Mouse (Mus musculus): ENCODE data around the gene Zbtb1. TPM values are rescaled to one million over a fixed set of nuclear protein-coding genes. Genes with fewer than 3 reads are reported as not detected.

Gene Zbtb1
- polyA plus RNA-seq, 1 experiment from 2014 or later = 11.7 TPM

GRCm38 (mm10) chr12:76403886-76404537 is 33.9 kb downstream of the Zbtb1 start, which contains the start of gene Hspa2:
Gene Hspa2, plus strand, starts transcription at chr12:76404176.
- ATAC-seq (replicated peaks; ENCODE audit: insufficient number of reproducible peaks, low FRiP score, low TSS enrichment, low read depth) (peak; percentile 99), DNase-seq (ENCODE audit: low spot score) (peak; percentile 100)
- Histone ChIP-seq H3K9me3 (replicated peaks; ENCODE audit: control insufficient read depth, low read length) (no peaks in the 10 kb centered on the region), H3K27me3 (ENCODE audit: control insufficient read depth, insufficient read depth, low read length) (peaks cover 14% of the 10 kb centered on the region), H3K4me3 (ENCODE audit: low read depth, low read length) (peak within 1 kb of the TSS; percentile 65), H3K9ac (replicated peaks; ENCODE audit: low read length) (peak within 1 kb of the TSS; percentile 64), H3K4me2 (ENCODE audit: low read depth, low read length) (peak within 1 kb of the TSS; percentile 71), H3K36me3 (replicated peaks; ENCODE audit: control insufficient read depth, insufficient read depth, low read depth, low read length) (no peaks in the 10 kb centered on the region), H3K4me1 (ENCODE audit: control insufficient read depth, insufficient read depth, low read length) (peaks cover 2% of the 10 kb centered on the region; the same call in 1 of the 2 replicates), H3K27ac (replicated peaks; ENCODE audit: low read depth, low read length) (peak within 1 kb of the TSS; percentile 76)
- WGBS = under 1% methylated on average over 54 of the region's 54 CpGs

GRCm38 (mm10) chr12:76404836-76405182 is 34.7 kb downstream of the Zbtb1 start:
- Histone ChIP-seq H3K27me3 (ENCODE audit: control insufficient read depth, insufficient read depth, low read length) (peaks cover 14% of the 10 kb centered on the region), H3K36me3 (replicated peaks; ENCODE audit: control insufficient read depth, insufficient read depth, low read depth, low read length) (no peaks in the 10 kb centered on the region), H3K4me3 (ENCODE audit: low read depth, low read length) (peak overlapping the region; percentile 65), H3K27ac (replicated peaks; ENCODE audit: low read depth, low read length) (no peak overlapping the region), H3K9me3 (replicated peaks; ENCODE audit: control insufficient read depth, low read length) (no peaks in the 10 kb centered on the region), H3K4me1 (ENCODE audit: control insufficient read depth, insufficient read depth, low read length) (peaks cover 2% of the 10 kb centered on the region; the same call in 1 of the 2 replicates), H3K9ac (replicated peaks; ENCODE audit: low read length) (no peak overlapping the region), H3K4me2 (ENCODE audit: low read depth, low read length) (peak overlapping the region; percentile 65; the same call in 1 of the 2 replicates)
- WGBS = 8% methylated on average over 20 of the region's 20 CpGs
- ATAC-seq (replicated peaks; ENCODE audit: insufficient number of reproducible peaks, low FRiP score, low TSS enrichment, low read depth) (no peak), DNase-seq (ENCODE audit: low spot score) (no peak)

- Histone ChIP-seq H3K27ac (replicated peaks; ENCODE audit: low read depth, low read length) (no peak overlapping the region), H3K27me3 (ENCODE audit: control insufficient read depth, insufficient read depth, low read length) (peaks cover 14% of the 10 kb centered on the region), H3K36me3 (replicated peaks; ENCODE audit: control insufficient read depth, insufficient read depth, low read depth, low read length) (no peaks in the 10 kb centered on the region), H3K4me2 (ENCODE audit: low read depth, low read length) (peak overlapping the region; percentile 65), H3K4me1 (ENCODE audit: control insufficient read depth, insufficient read depth, low read length) (peaks cover 2% of the 10 kb centered on the region; the same call in 1 of the 2 replicates), H3K9me3 (replicated peaks; ENCODE audit: control insufficient read depth, low read length) (no peaks in the 10 kb centered on the region), H3K4me3 (ENCODE audit: low read depth, low read length) (peak overlapping the region; percentile 65), H3K9ac (replicated peaks; ENCODE audit: low read length) (no peak overlapping the region)
- WGBS = 2% methylated on average over 64 of the region's 64 CpGs
- DNase-seq (ENCODE audit: low spot score) = no peak
- no peak for ATAC-seq (replicated peaks; ENCODE audit: insufficient number of reproducible peaks, low FRiP score, low TSS enrichment, low read depth)
Observed at GRCm38 (mm10) chr12:76405183-76405970, 35.3 kb downstream of the Zbtb1 start.

GRCm38 (mm10) chr12:76405971-76406370 is 35.9 kb downstream of the Zbtb1 start:
- Histone ChIP-seq H3K4me3 (ENCODE audit: low read depth, low read length) (peak overlapping the region; percentile 12; the same call in 1 of the 2 replicates), H3K27me3 (ENCODE audit: control insufficient read depth, insufficient read depth, low read length) (peaks cover 14% of the 10 kb centered on the region), H3K36me3 (replicated peaks; ENCODE audit: control insufficient read depth, insufficient read depth, low read depth, low read length) (no peaks in the 10 kb centered on the region), H3K9ac (replicated peaks; ENCODE audit: low read length) (no peak overlapping the region), H3K4me1 (ENCODE audit: control insufficient read depth, insufficient read depth, low read length) (peaks cover 2% of the 10 kb centered on the region; the same call in 1 of the 2 replicates), H3K4me2 (ENCODE audit: low read depth, low read length) (peak overlapping the region; percentile 25), H3K9me3 (replicated peaks; ENCODE audit: control insufficient read depth, low read length) (no peaks in the 10 kb centered on the region), H3K27ac (replicated peaks; ENCODE audit: low read depth, low read length) (no peak overlapping the region)
- DNase-seq (ENCODE audit: low spot score) (peak; percentile 49), ATAC-seq (replicated peaks; ENCODE audit: insufficient number of reproducible peaks, low FRiP score, low TSS enrichment, low read depth) (no peak)
- 2% methylated on average over 23 of the region's 23 CpGs for WGBS

GRCm38 (mm10) chr12:76407184-76407583 is 37.1 kb downstream of the Zbtb1 start:
- Histone ChIP-seq H3K27ac (replicated peaks; ENCODE audit: low read depth, low read length) (no peak overlapping the region), H3K27me3 (ENCODE audit: control insufficient read depth, insufficient read depth, low read length) (peaks cover 14% of the 10 kb centered on the region), H3K4me1 (ENCODE audit: control insufficient read depth, insufficient read depth, low read length) (peaks cover 2% of the 10 kb centered on the region; the same call in 1 of the 2 replicates), H3K9ac (replicated peaks; ENCODE audit: low read length) (no peak overlapping the region), H3K9me3 (replicated peaks; ENCODE audit: control insufficient read depth, low read length) (no peaks in the 10 kb centered on the region), H3K4me3 (ENCODE audit: low read depth, low read length) (no peak overlapping the region), H3K36me3 (replicated peaks; ENCODE audit: control insufficient read depth, insufficient read depth, low read depth, low read length) (no peaks in the 10 kb centered on the region), H3K4me2 (ENCODE audit: low read depth, low read length) (no peak overlapping the region)
- no peak for ATAC-seq (replicated peaks; ENCODE audit: insufficient number of reproducible peaks, low FRiP score, low TSS enrichment, low read depth)
- DNase-seq (ENCODE audit: low spot score) = peak; percentile 33
- WGBS = 21% methylated on average over 1 of the region's 1 CpGs

- peaks cover 14% of the 10 kb centered on the region for H3K27me3 ChIP-seq (ENCODE audit: control insufficient read depth, insufficient read depth, low read length)
- H3K4me2 ChIP-seq (ENCODE audit: low read depth, low read length) = no peak overlapping the region
- no peak for ATAC-seq (replicated peaks; ENCODE audit: insufficient number of reproducible peaks, low FRiP score, low TSS enrichment, low read depth)
- no peaks in the 10 kb centered on the region for H3K36me3 ChIP-seq (replicated peaks; ENCODE audit: control insufficient read depth, insufficient read depth, low read depth, low read length)
- peaks cover 2% of the 10 kb centered on the region; the same call in 1 of the 2 replicates for H3K4me1 ChIP-seq (ENCODE audit: control insufficient read depth, insufficient read depth, low read length)
- no peak overlapping the region for H3K4me3 ChIP-seq (ENCODE audit: low read depth, low read length)
- DNase-seq (ENCODE audit: low spot score) = no peak
- H3K27ac ChIP-seq (replicated peaks; ENCODE audit: low read depth, low read length) = no peak overlapping the region
- no peak overlapping the region for H3K9ac ChIP-seq (replicated peaks; ENCODE audit: low read length)
- 28% methylated on average over 4 of the region's 4 CpGs for WGBS
- H3K9me3 ChIP-seq (replicated peaks; ENCODE audit: control insufficient read depth, low read length) = no peaks in the 10 kb centered on the region
Observed at GRCm38 (mm10) chr12:76409166-76409565, 39.1 kb downstream of the Zbtb1 start.

- H3K27ac ChIP-seq (replicated peaks; ENCODE audit: low read depth, low read length) = no peak overlapping the region
- H3K9me3 ChIP-seq (replicated peaks; ENCODE audit: control insufficient read depth, low read length) = no peaks in the 10 kb centered on the region
- WGBS = 80% methylated on average over 11 of the region's 12 CpGs
- H3K27me3 ChIP-seq (ENCODE audit: control insufficient read depth, insufficient read depth, low read length) = no peaks in the 10 kb centered on the region
- no peak overlapping the region for H3K4me3 ChIP-seq (ENCODE audit: low read depth, low read length)
- no peaks in the 10 kb centered on the region; the same call in 1 of the 2 replicates for H3K4me1 ChIP-seq (ENCODE audit: control insufficient read depth, insufficient read depth, low read length)
- H3K4me2 ChIP-seq (ENCODE audit: low read depth, low read length) = no peak overlapping the region
- ATAC-seq (replicated peaks; ENCODE audit: insufficient number of reproducible peaks, low FRiP score, low TSS enrichment, low read depth) (no peak), DNase-seq (ENCODE audit: low spot score) (no peak)
- no peak overlapping the region for H3K9ac ChIP-seq (replicated peaks; ENCODE audit: low read length)
- no peaks in the 10 kb centered on the region for H3K36me3 ChIP-seq (replicated peaks; ENCODE audit: control insufficient read depth, insufficient read depth, low read depth, low read length)
Observed at GRCm38 (mm10) chr12:76415383-76416010, 45.4 kb downstream of the Zbtb1 start.

Data from embryonic facial prominence, embryonic 11.5 days (tissue).